Mouse (Mus musculus) kidney, embryonic 14.5 days (tissue): Measurements from ENCODE around the gene Gm20916. TPM values are rescaled to one million over a fixed set of nuclear protein-coding genes. Genes with fewer than 3 reads are reported as not detected.
"Not testable (repeated sequence)": the region's sequence is repeated elsewhere in the genome, so short reads cannot be mapped to it uniquely, and the experiment has no call there.

Experiments
- ATAC-seq: fragments of 200-750 bp; cut with Nextera tagmentation; 2 replicates; pipeline ENCODE4 v1.8.0; 2017; ENCODE audit warnings: moderate number of reproducible peaks, mild to moderate bottlenecking, moderate TSS enrichment, moderate library complexity; ENCODE audit not compliant: low FRiP score, low TSS enrichment
- H3K27ac ChIP-seq: fragments of 300-500 bp; sonication (generic); 2 replicates; pipeline ENCODE4 v1.5.1; 2014; ENCODE audit warnings: low read depth, mild to moderate bottlenecking, low read length, moderate library complexity, mixed read lengths
- H3K27me3 ChIP-seq: fragments of 300-500 bp; sonication (generic); 2 replicates; pipeline ENCODE4 v1.6.1; 2014; ENCODE audit warnings: mild to moderate bottlenecking, low read length; ENCODE audit not compliant: control insufficient read depth, insufficient read depth
- H3K36me3 ChIP-seq: fragments of 300-500 bp; sonication (generic); 2 replicates; pipeline ENCODE4 v1.6.1; 2014; ENCODE audit warnings: low read length, mixed read lengths; ENCODE audit not compliant: control insufficient read depth, insufficient read depth
- H3K4me1 ChIP-seq: fragments of 300-500 bp; sonication (generic); 2 replicates; pipeline ENCODE4 v1.6.1; 2014; ENCODE audit warnings: low read length, mixed read lengths; ENCODE audit not compliant: control insufficient read depth, insufficient read depth
- H3K4me2 ChIP-seq: fragments of 300-500 bp; sonication (generic); replicated peaks from 2 replicates; pipeline ENCODE4 v1.6.1; 2014; ENCODE audit warnings: low read depth, mild to moderate bottlenecking, low read length
- H3K4me3 ChIP-seq: fragments of 300-500 bp; sonication (generic); 2 replicates; pipeline ENCODE4 v1.5.1; 2014; ENCODE audit warnings: mild to moderate bottlenecking, low read length
- H3K9ac ChIP-seq: fragments of 300-500 bp; sonication (generic); 2 replicates; pipeline ENCODE4 v1.6.1; 2014; ENCODE audit warnings: low read depth, mild to moderate bottlenecking, low read length, moderate library complexity
- H3K9me3 ChIP-seq: fragments of 300-500 bp; sonication (generic); 2 replicates; pipeline ENCODE4 v1.6.1; 2016; ENCODE audit warnings: low read length; ENCODE audit not compliant: control insufficient read depth
- WGBS: fragments of 180-500 bp; shearing (Covaris S2); extraction: QIAGEN DNeasy Blood & Tissue Kit; methylation state at CpG from one replicate; pipeline ENCODE4 v1.1.7; 2014; 5-methylcytosine and 5-hydroxymethylcytosine counted together
- polyA plus RNA-seq: library from polyadenylated mRNA; unstranded; fragments of >200 nt; fragmentation: Nextera tagmentation; extraction: Ambion mirVana; gene quantifications from 2 replicates; pipeline ENCODE4 v1.2.1, GENCODE M21; 2014

Gm20916 gene
- not detected in 2 replicates for polyA plus RNA-seq

DNA sequence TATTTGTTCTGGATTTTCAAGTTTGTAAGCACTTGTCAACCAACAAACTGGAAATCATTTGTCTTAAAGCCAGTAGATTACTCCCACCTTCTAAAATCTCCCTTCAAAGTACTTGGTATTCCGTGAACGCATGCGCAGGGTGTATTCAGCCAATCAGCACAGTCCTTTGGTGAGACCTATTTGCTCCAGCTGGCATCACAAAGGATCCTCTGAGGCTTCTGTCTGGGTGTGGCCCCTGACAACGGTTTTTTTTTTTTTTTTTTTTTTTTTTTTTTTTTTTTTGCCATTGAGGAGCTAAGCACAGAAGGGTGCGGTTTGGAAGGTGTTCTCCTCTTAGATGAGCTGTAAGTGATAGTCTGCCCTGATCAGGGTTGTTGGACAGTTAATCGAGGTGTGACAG lies at the start of gene Gm20916:
Gm20916 (plus strand) TSS at position 301 of the 400 bp plus-strand sequence.
- H3K36me3 ChIP-seq = not testable (repeated sequence)

More for the DNA sequence above, at the start of gene Gm20916:
- ATAC-seq, H3K27me3 ChIP-seq, H3K4me3 ChIP-seq, H3K27ac ChIP-seq, H3K9ac ChIP-seq, H3K4me2 ChIP-seq, H3K4me1 ChIP-seq, H3K9me3 ChIP-seq: not testable (repeated sequence)
- WGBS = no CpG with 5 or more reads among the region's 6 CpGs

Other genes starting within 250 kb of the Gm20916 start
- gene Gm20917, start 168.4 kb upstream of the Gm20916 start, polyA plus RNA-seq = not detected in 2 replicates